Mouse (Mus musculus) embryonic facial prominence, embryonic 15.5 days (tissue): ENCODE results near the gene Mst1. TPM values are rescaled to one million over a fixed set of nuclear protein-coding genes. Genes with fewer than 3 reads are reported as not detected.

Experiments
- ATAC-seq: fragments of 200-750 bp; cut with Nextera tagmentation; 2 replicates; pipeline ENCODE4 v1.8.0; 2017; ENCODE audit warnings: low read depth, moderate TSS enrichment; ENCODE audit not compliant: insufficient number of reproducible peaks, low FRiP score, low TSS enrichment
- H3K27ac ChIP-seq: fragments of 300-500 bp; sonication (generic); replicated peaks from 2 replicates; pipeline ENCODE4 v1.5.1; 2015; ENCODE audit warnings: mild to moderate bottlenecking, inconsistent platforms
- H3K27me3 ChIP-seq: fragments of 300-500 bp; sonication (generic); 2 replicates; pipeline ENCODE4 v1.6.1; 2015; ENCODE audit warnings: inconsistent platforms
- H3K36me3 ChIP-seq: fragments of 300-500 bp; sonication (generic); 2 replicates; pipeline ENCODE4 v1.6.1; 2015; ENCODE audit warnings: mild to moderate bottlenecking, inconsistent platforms
- H3K4me1 ChIP-seq: fragments of 300-500 bp; sonication (generic); 2 replicates; pipeline ENCODE4 v1.6.1; 2015; ENCODE audit warnings: inconsistent platforms
- H3K4me2 ChIP-seq: fragments of 300-500 bp; sonication (generic); replicated peaks from 2 replicates; pipeline ENCODE4 v1.6.1; 2015; ENCODE audit warnings: mild to moderate bottlenecking, inconsistent platforms
- H3K4me3 ChIP-seq: fragments of 300-500 bp; sonication (generic); replicated peaks from 2 replicates; pipeline ENCODE4 v1.5.1; 2015; ENCODE audit warnings: mild to moderate bottlenecking, inconsistent platforms
- H3K9ac ChIP-seq: fragments of 300-500 bp; sonication (generic); 2 replicates; pipeline ENCODE4 v1.6.1; 2015; ENCODE audit warnings: inconsistent platforms
- H3K9me3 ChIP-seq: fragments of 300-500 bp; sonication (generic); replicated peaks from 2 replicates; pipeline ENCODE4 v1.6.1; 2016; ENCODE audit warnings: inconsistent platforms
- WGBS: fragments of 180-500 bp; shearing (Covaris S2); methylation state at CpG from one replicate; pipeline ENCODE4 v1.1.7; 2015; 5-methylcytosine and 5-hydroxymethylcytosine counted together
- polyA plus RNA-seq: library from polyadenylated mRNA; unstranded; fragments of >200 nt; fragmentation: Nextera tagmentation; extraction: Ambion mirVana; gene quantifications from 2 replicates; pipeline ENCODE4 v1.2.1, GENCODE M21; 2015

Gene Mst1
- polyA plus RNA-seq, 1 experiment from 2014 or later, result 3.5 TPM

DNA sequence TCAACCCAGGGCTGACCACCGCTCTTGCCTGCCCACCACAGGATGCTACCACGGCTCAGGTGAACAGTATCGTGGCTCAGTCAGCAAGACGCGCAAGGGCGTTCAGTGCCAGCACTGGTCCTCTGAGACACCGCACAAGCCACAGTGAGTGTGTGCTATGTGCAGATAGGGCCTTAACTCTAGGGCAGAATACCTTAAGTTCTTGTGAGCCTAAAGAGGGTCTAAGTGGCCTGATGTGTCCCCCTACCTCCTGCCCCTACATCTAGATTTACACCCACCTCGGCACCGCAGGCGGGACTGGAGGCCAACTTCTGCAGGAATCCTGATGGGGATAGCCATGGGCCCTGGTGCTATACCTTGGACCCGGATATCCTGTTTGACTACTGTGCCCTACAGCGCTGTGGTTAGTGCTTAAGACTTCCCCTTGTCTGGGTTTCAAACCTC is 2.8 kb downstream of the Mst1 start, which contains the start of gene Rnf123:
Gene Rnf123, minus strand, starts transcription at position 359 of the 444 bp plus-strand sequence.
- Histone ChIP-seq H3K27ac (no peak within 1 kb of the TSS), H3K9ac (no peak within 1 kb of the TSS), H3K4me2 (peak within 1 kb of the TSS; percentile 36), H3K4me1 (peaks cover 28% of the 10 kb centered on the region), H3K27me3 (peaks cover 33% of the 10 kb centered on the region), H3K4me3 (peak within 1 kb of the TSS; percentile 12; the same call in 1 of the 2 replicates), H3K36me3 (peaks cover 38% of the 10 kb centered on the region), H3K9me3 (no peaks in the 10 kb centered on the region)
- WGBS, result 31% methylated on average over 12 of the region's 12 CpGs
- no peak for ATAC-seq

DNA sequence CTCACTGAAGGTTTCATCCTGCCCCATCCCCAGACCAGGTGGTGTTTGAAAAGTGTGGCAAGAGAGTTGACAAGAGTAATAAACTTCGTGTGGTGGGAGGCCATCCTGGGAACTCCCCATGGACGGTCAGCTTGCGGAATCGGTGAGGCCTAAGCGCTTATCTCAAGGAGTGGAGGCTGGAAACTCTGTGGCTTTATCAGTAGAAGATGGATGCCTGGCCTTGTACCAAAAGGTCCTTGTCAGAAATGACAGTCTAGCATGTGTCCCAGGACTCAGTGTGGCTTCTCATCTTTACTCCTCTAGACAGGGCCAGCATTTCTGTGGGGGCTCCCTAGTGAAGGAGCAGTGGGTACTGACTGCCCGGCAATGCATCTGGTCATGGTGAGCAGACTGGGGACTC is 3.3 kb downstream of the Mst1 start:
- Histone ChIP-seq H3K9me3 (no peaks in the 10 kb centered on the region), H3K27me3 (peaks cover 33% of the 10 kb centered on the region), H3K4me2 (no peak overlapping the region), H3K27ac (no peak overlapping the region), H3K9ac (no peak overlapping the region), H3K36me3 (peaks cover 44% of the 10 kb centered on the region), H3K4me3 (no peak overlapping the region), H3K4me1 (peaks cover 22% of the 10 kb centered on the region)
- WGBS, result 85% methylated on average over 6 of the region's 6 CpGs
- no peak for ATAC-seq

DNA sequence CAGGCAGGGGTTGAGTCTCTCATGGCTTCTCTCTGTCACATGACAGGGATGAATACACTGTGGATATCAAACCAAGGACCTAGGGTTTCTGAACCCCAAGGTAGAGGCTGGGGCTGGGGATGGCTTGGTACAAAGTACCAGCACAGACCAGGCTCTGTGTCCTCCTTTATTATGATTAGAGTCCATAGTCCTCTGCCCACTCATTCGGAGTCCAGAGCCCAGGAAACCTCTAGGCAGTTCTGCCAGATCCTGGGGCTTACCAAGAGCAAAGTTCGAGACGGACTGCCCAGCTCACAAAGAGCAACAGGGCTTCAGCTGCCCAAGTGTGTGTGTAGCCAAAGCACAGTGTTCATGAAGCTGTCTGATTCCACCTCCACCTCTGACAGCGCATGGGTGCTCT is 5.0 kb downstream of the Mst1 start:
- H3K36me3 ChIP-seq, result peaks cover 61% of the 10 kb centered on the region
- WGBS, result 89% methylated on average over 4 of the region's 4 CpGs

DNA sequence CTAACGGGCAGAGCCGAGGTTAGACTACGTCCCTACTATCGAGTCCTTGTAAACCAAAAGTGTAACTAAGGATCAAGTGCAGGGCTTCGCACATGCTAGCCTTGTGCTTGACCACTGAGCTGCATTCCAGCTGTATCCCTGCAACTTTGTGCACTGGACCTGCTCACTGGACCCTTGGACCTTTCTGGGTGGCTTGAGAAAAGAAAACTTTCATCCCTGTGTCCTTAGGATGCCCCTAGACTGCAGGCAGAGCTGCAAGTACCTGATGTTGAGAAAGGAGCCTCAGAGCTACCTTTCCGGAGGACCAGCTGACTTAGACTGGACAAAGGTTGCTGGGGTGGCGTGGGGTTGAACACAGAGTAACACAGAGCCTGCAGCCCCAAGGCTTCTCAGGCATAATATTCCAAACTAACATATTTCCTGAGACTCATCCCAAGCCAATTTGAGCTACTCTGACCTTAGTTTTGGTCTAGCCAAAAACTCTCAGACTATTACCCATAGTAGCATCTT is 10.4 kb downstream of the Mst1 start:
- no peak overlapping the region for H3K27ac ChIP-seq
- H3K9me3 ChIP-seq, result no peaks in the 10 kb centered on the region
- 93% methylated on average over 7 of the region's 7 CpGs for WGBS
- no peak for ATAC-seq
- H3K4me1 ChIP-seq, result peaks cover 20% of the 10 kb centered on the region
- H3K27me3 ChIP-seq, result no peaks in the 10 kb centered on the region
- H3K4me3 ChIP-seq, result no peak overlapping the region
- no peak overlapping the region for H3K9ac ChIP-seq
- H3K4me2 ChIP-seq, result no peak overlapping the region
- peaks cover 71% of the 10 kb centered on the region for H3K36me3 ChIP-seq

More for the DNA sequence above, 5.0 kb downstream of the Mst1 start:
- Histone ChIP-seq H3K9me3 (no peaks in the 10 kb centered on the region), H3K4me3 (no peak overlapping the region), H3K4me1 (peaks cover 15% of the 10 kb centered on the region), H3K27ac (no peak overlapping the region), H3K4me2 (no peak overlapping the region), H3K27me3 (peaks cover 33% of the 10 kb centered on the region), H3K9ac (no peak overlapping the region)
- no peak for ATAC-seq

DNA sequence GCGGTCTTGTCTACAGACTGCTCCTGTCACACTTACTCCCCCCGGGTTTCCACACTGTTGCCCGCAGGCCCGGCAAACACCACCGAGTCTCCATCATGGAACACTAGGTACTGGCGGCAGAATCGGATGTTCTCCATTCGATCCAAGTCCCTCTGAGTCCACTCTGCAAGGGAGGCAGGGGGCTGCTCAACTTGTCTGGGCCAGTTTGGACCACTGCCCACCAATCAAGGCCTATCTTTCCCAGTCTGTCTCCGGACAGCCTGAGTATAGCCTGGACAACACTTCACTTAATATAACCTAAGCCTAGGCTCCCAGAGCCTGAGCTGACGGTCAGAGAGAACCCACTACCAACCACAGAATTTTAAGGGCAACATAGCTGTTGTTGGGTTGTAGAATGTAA is 13.3 kb downstream of the Mst1 start:
- Histone ChIP-seq H3K9ac (peak overlapping the region; percentile 31; the same call in 1 of the 2 replicates), H3K4me1 (peaks cover 22% of the 10 kb centered on the region), H3K4me3 (peak overlapping the region; percentile 60), H3K4me2 (peak overlapping the region; percentile 93), H3K9me3 (no peaks in the 10 kb centered on the region), H3K36me3 (peaks cover 42% of the 10 kb centered on the region), H3K27ac (no peak overlapping the region), H3K27me3 (no peaks in the 10 kb centered on the region)
- WGBS, result 66% methylated on average over 10 of the region's 10 CpGs
- ATAC-seq, result no peak

DNA sequence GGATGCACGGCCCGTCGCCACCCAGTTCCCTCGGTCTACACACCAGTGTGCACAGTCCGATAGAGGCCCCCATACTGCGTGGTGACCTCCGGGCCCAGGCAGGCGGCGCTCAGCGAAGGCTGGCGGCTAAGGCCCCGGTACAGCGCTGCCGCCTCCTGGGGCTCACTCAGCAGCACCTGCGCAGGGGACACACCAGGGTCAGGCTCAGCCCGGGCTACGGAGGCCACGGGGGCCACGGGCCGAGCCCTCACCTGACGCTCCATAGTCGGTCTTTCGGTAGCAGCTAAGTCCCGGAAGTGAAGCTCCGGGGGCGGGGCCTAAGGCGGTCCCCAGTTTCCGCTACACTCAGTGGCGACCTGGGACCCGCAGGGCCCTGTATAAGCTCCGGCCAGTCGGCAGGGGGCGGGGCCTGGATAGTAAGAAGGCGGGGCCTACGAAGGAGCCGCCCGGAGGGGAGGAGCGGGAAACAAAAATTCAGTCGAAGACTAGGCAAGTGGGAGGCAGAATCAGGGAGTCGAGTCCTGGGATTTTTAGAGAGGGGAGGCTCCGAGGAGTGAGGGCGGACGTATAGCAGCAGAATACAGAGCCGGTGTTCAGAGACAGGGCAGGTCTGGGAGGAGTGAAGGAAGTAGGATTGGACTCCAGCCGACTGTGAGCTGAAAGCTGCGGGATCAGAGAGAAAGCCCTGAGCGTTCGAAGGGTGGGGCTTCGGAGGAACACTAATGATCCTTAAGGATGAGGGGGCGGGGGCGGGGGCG is 14.1 kb downstream of the Mst1 start, which contains the start of gene Apeh:
Gene Apeh, minus strand, starts transcription at position 423 of the 758 bp plus-strand sequence.
- Histone ChIP-seq H3K9ac (peak within 1 kb of the TSS; percentile 42), H3K27me3 (no peaks in the 10 kb centered on the region), H3K4me1 (peaks cover 22% of the 10 kb centered on the region), H3K9me3 (no peaks in the 10 kb centered on the region), H3K4me2 (peak within 1 kb of the TSS; percentile 93), H3K27ac (peak within 1 kb of the TSS; percentile 68), H3K4me3 (peak within 1 kb of the TSS; percentile 60), H3K36me3 (peaks cover 34% of the 10 kb centered on the region)
- WGBS, result under 1% methylated on average over 52 of the region's 52 CpGs
- ATAC-seq, result peak; percentile 92

DNA sequence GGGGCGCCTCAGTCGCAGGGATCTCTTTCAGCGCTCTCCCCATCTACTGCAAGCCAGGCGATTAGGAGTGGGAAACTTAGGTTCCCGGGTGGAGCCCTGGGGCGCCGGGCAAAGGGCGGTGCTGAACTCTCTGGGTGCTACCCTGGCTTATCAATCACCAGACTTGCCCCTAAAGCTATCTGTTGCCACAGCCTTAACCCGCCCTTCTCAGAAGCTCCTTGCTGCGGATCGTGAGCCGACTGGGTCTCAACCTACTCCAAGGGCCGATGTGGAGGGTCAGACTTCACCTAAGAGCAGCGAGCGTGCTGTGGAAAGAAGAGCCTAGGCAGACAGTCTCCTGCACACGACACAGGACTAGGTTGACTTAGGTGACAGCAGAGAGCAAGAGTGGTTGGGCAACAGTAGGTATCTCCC is 14.8 kb downstream of the Mst1 start:
- peak overlapping the region; percentile 93 for H3K4me2 ChIP-seq
- H3K4me3 ChIP-seq, result peak overlapping the region; percentile 60
- no peaks in the 10 kb centered on the region for H3K27me3 ChIP-seq
- H3K27ac ChIP-seq, result peak overlapping the region; percentile 68
- peak; percentile 16; the same call in 1 of the 2 replicates for ATAC-seq
- peaks cover 28% of the 10 kb centered on the region for H3K36me3 ChIP-seq
- H3K9ac ChIP-seq, result peak overlapping the region; percentile 42
- peaks cover 22% of the 10 kb centered on the region for H3K4me1 ChIP-seq
- no peaks in the 10 kb centered on the region for H3K9me3 ChIP-seq
- WGBS, result under 1% methylated on average over 16 of the region's 16 CpGs

DNA sequence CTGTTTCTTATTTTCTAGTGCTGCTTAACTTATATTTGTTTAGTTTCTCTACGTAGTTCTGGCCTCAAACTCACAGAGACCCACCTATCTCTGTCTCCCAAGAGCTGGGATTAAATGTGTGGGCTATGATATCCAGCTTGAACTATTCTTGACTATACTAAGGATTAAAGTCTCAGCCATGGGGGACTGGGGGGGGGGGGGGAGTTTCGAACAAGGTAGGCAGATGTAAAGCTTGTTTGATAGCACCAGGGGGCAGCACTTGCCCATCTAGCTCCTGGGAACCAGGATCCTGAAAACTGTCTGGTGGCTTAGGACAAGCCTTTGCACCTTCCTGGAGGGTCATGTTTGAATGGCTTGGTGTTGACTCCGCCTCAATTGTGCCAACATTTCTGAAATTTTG is 15.3 kb downstream of the Mst1 start:
- Histone ChIP-seq H3K27me3 (no peaks in the 10 kb centered on the region), H3K9me3 (no peaks in the 10 kb centered on the region), H3K4me1 (peaks cover 22% of the 10 kb centered on the region), H3K9ac (no peak overlapping the region), H3K4me2 (peak overlapping the region; percentile 93), H3K4me3 (peak overlapping the region; percentile 60), H3K36me3 (peaks cover 23% of the 10 kb centered on the region), H3K27ac (peak overlapping the region; percentile 68; the same call in 1 of the 2 replicates)
- 5% methylated on average over 3 of the region's 3 CpGs for WGBS
- no peak for ATAC-seq

DNA sequence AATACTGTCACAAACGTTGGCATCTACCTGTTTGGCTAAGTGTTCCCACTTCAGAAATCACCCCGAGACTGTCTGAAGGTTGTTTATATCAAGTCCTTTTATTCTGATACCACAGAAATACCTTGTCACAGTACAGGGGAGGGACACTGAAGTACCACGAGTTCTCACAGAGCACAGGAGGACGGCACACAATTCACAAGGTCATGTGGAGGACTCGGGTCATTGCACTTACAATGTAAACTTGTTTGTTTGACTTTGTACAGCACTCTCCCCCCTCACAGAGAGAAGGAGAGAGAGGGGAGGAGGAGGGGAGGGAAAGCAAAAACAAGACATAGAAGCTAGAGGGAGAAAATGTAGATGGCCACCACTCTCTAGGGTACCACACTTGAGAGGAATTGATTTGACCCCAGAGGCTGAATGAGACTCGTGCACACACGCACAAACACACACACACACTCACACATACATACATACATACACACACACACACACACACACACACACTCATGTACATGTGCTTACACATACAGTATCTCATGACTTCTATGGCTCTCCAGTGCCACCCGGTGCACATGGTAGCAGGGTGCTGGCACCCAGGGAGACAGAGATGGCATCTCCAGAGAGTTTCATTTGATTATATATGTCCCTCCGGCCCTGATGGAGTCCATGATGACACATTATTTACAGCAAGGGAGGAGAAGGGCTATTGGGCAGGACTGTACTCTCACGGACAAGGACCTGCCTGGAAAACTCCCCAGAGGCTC is 15.9 kb downstream of the Mst1 start:
- Histone ChIP-seq H3K4me1 (peaks cover 22% of the 10 kb centered on the region), H3K36me3 (peaks cover 17% of the 10 kb centered on the region), H3K4me3 (no peak overlapping the region; the same call in 1 of the 2 replicates), H3K27ac (no peak overlapping the region), H3K9me3 (no peaks in the 10 kb centered on the region), H3K27me3 (no peaks in the 10 kb centered on the region), H3K4me2 (no peak overlapping the region), H3K9ac (no peak overlapping the region)
- WGBS, result 64% methylated on average over 10 of the region's 10 CpGs
- no peak for ATAC-seq

DNA sequence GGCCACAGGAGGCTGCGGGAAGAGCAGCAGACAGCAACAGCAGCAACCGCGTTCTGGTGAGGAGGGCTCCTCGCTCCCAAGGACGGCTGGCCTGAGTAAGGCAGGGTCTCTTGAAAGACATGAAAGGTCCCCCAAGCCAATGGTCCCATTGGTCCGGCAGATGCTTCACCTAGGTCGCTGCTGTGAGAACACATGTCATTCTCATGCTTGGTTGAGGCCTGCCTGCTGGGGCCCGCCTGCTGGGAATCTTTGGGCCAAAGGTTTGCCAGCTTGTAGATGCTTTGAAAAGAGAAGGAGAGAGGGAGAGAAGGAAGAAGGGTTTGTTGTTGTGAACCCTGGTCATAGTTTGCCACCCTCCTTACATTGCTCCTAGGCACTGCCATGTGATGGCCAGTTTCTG is 19.4 kb downstream of the Mst1 start:
- H3K4me2 ChIP-seq, result no peak overlapping the region
- H3K9me3 ChIP-seq, result no peaks in the 10 kb centered on the region
- no peaks in the 10 kb centered on the region for H3K27me3 ChIP-seq
- H3K9ac ChIP-seq, result no peak overlapping the region
- no peaks in the 10 kb centered on the region for H3K36me3 ChIP-seq
- ATAC-seq, result no peak
- H3K27ac ChIP-seq, result no peak overlapping the region
- 81% methylated on average over 8 of the region's 8 CpGs for WGBS
- peaks cover 14% of the 10 kb centered on the region for H3K4me1 ChIP-seq
- H3K4me3 ChIP-seq, result no peak overlapping the region
